Mouse (Mus musculus) hindbrain, embryonic 14.5 days (tissue): ENCODE data around the gene Fam184a. TPM values are rescaled to one million over a fixed set of nuclear protein-coding genes. Genes with fewer than 3 reads are reported as not detected.

Experiments
- ATAC-seq: fragments of 200-750 bp; cut with Nextera tagmentation; 2 replicates; pipeline ENCODE4 v1.8.0; 2017; ENCODE audit warnings: moderate number of reproducible peaks, mild to moderate bottlenecking, moderate TSS enrichment, moderate library complexity; ENCODE audit not compliant: low FRiP score
- DNase-seq: peaks from one replicate; pipeline ENCODE4 v3.0.0-alpha.2; 2015; ENCODE audit warnings: low spot score
- H3K27ac ChIP-seq: fragments of 300-500 bp; sonication (generic); 2 replicates; pipeline ENCODE4 v1.5.1; 2014; ENCODE audit warnings: mild to moderate bottlenecking, moderate library complexity
- H3K27me3 ChIP-seq: fragments of 300-500 bp; sonication (generic); 2 replicates; pipeline ENCODE4 v1.6.1; 2014; ENCODE audit warnings: mild to moderate bottlenecking, low read length, mixed read lengths; ENCODE audit not compliant: control insufficient read depth, insufficient read depth
- H3K36me3 ChIP-seq: fragments of 300-500 bp; sonication (generic); replicated peaks from 2 replicates; pipeline ENCODE4 v1.6.1; 2014; ENCODE audit not compliant: control insufficient read depth, insufficient read depth
- H3K4me1 ChIP-seq: fragments of 300-500 bp; sonication (generic); replicated peaks from 2 replicates; pipeline ENCODE4 v1.6.1; 2014; ENCODE audit warnings: antibody characterized with exemption, low read length, mixed read lengths; ENCODE audit not compliant: control insufficient read depth, insufficient read depth
- H3K4me2 ChIP-seq: fragments of 300-500 bp; sonication (generic); replicated peaks from 2 replicates; pipeline ENCODE4 v1.6.1; 2014; ENCODE audit warnings: mild to moderate bottlenecking, moderate library complexity
- H3K4me3 ChIP-seq: fragments of 300-500 bp; sonication (generic); replicated peaks from 2 replicates; pipeline ENCODE4 v1.5.1; 2014; ENCODE audit warnings: mild to moderate bottlenecking, low read length
- H3K9ac ChIP-seq: fragments of 300-500 bp; sonication (generic); 2 replicates; pipeline ENCODE4 v1.6.1; 2014
- H3K9me3 ChIP-seq: fragments of 300-500 bp; sonication (generic); 2 replicates; pipeline ENCODE4 v1.6.1; 2016; ENCODE audit warnings: low read length; ENCODE audit not compliant: control insufficient read depth
- WGBS: fragments of 180-500 bp; shearing (Covaris S2); extraction: QIAGEN DNeasy Blood & Tissue Kit; methylation state at CpG from one replicate; pipeline ENCODE4 v1.1.7; 2014; 5-methylcytosine and 5-hydroxymethylcytosine counted together
- polyA plus RNA-seq: library from polyadenylated mRNA; unstranded; fragments of >200 nt; fragmentation: Nextera tagmentation; extraction: Ambion mirVana; gene quantifications from 2 replicates; pipeline ENCODE4 v1.2.1, GENCODE M21; 2014

Fam184a gene
- polyA plus RNA-seq, 1 experiment from 2014 or later, result 15.7 TPM

DNA sequence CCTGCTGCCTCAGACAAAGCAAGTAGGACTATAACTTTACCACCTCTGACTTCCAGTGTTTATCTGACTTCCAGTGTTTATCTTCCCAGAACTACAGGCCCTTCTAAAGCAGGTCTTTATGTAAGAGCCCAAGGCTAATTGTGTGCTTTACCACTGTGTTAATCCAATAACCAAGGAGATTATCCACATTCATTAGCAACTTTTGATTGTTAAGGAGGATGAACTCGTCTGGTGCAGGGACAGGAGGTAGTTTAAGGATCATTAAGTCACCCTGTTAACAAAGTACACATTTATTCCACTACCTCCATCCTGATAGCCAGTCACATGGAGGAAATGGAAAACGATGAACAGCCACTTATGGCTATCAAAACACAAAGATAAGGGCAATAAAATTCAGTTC lies 25.6 kb downstream of the Fam184a start:
- 64% methylated on average over 2 of the region's 2 CpGs for WGBS

GRCm38 (mm10) chr10:53704516-53704915 lies 46.4 kb downstream of the Fam184a start:
- Histone ChIP-seq H3K27ac (no peak overlapping the region), H3K4me2 (no peak overlapping the region), H3K4me3 (no peak overlapping the region), H3K27me3 (no peaks in the 10 kb centered on the region), H3K9me3 (no peaks in the 10 kb centered on the region; the same call in 1 of the 2 replicates), H3K9ac (no peak overlapping the region), H3K36me3 (no peaks in the 10 kb centered on the region), H3K4me1 (no peaks in the 10 kb centered on the region)
- ATAC-seq, result no peak
- WGBS, result 93% methylated on average over 9 of the region's 9 CpGs
- no peak for DNase-seq

More for the DNA sequence above, 25.6 kb downstream of the Fam184a start:
- Histone ChIP-seq H3K27me3 (no peaks in the 10 kb centered on the region), H3K36me3 (no peaks in the 10 kb centered on the region), H3K4me1 (no peaks in the 10 kb centered on the region), H3K27ac (no peak overlapping the region), H3K9me3 (0 out of 2 replicates have a peak, but pooled peaks cover 4% of the 10 kb centered on the region), H3K4me3 (no peak overlapping the region), H3K4me2 (no peak overlapping the region), H3K9ac (no peak overlapping the region)
- DNase-seq (no peak), ATAC-seq (no peak)

DNA sequence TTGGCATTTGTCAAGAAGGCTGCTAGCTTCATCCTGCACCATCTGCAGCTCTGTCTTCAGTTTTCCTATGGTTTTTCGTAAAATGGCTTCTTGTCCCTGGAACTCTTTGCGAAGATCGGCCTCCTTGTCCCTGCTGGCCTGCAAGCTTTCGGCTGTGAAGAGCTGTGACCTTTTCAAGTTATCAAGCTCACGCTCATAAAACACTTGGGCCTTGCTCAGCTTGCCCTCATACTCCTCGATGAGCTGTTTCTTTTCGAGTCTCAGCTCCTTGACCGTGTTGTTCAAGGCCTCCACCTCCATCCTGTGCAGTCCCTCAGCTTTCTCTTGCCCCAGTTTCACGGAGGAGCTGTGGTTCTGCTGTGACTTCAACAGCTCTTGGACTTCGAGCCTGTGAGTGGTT lies 52.4 kb downstream of the Fam184a start:
- Histone ChIP-seq H3K9me3 (no peaks in the 10 kb centered on the region; the same call in 1 of the 2 replicates), H3K4me1 (no peaks in the 10 kb centered on the region), H3K27ac (no peak overlapping the region), H3K9ac (no peak overlapping the region), H3K27me3 (no peaks in the 10 kb centered on the region), H3K4me2 (no peak overlapping the region), H3K4me3 (no peak overlapping the region), H3K36me3 (no peaks in the 10 kb centered on the region)
- 96% methylated on average over 10 of the region's 10 CpGs for WGBS
- ATAC-seq (no peak), DNase-seq (no peak)

DNA sequence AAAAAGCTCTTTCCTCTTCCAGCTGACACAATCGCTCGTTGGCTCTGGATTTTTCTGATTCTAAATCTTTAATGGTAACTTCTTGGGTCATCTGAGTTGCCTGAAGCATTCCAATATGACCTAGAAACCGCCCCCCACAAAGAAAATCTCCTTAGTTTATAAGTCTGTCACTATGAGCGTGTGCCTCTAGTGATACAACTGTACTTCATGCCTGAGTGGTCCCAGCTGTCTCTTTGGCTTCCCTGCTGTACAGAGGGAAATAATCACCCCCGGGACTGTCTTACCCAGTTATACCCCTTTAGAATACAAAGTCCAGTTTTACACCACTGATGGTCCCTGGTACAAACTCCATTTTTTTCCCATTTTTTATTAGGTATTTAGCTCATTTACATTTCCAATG lies 56.2 kb downstream of the Fam184a start:
- no peak for ATAC-seq
- no peaks in the 10 kb centered on the region for H3K4me1 ChIP-seq
- WGBS, result 83% methylated on average over 5 of the region's 5 CpGs
- no peaks in the 10 kb centered on the region for H3K9me3 ChIP-seq
- no peak overlapping the region for H3K27ac ChIP-seq
- H3K4me2 ChIP-seq, result no peak overlapping the region
- H3K4me3 ChIP-seq, result no peak overlapping the region
- no peaks in the 10 kb centered on the region for H3K36me3 ChIP-seq
- H3K27me3 ChIP-seq, result no peaks in the 10 kb centered on the region
- no peak for DNase-seq
- no peak overlapping the region for H3K9ac ChIP-seq

DNA sequence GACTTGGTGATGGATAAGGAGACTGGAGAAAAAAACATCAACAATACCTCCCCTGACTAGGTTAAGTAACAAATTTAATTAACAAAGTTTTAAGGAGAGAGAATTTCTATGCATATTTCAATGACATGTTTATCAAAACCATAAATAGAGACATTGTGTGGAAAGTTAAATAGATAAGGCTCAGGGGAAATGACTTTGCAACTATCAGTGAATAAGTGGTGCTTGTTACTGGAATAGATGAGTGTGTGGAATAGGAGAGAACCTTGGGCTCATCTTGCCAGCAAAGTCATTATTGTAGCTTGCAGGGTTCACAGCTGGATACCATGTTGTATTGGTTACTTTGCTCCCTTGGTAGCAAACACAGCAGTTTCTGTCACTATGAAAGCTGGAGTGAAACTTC lies 59.7 kb downstream of the Fam184a start:
- Histone ChIP-seq H3K4me3 (no peak overlapping the region), H3K9ac (no peak overlapping the region), H3K27ac (no peak overlapping the region), H3K4me2 (no peak overlapping the region), H3K9me3 (no peaks in the 10 kb centered on the region), H3K4me1 (0 out of 2 replicates have a peak, but pooled peaks cover 6% of the 10 kb centered on the region), H3K27me3 (no peaks in the 10 kb centered on the region), H3K36me3 (no peaks in the 10 kb centered on the region)
- ATAC-seq (no peak), DNase-seq (no peak)

GRCm38 (mm10) chr10:53688952-53689584 lies 61.9 kb downstream of the Fam184a start:
- Histone ChIP-seq H3K9me3 (no peaks in the 10 kb centered on the region), H3K36me3 (no peaks in the 10 kb centered on the region), H3K9ac (no peak overlapping the region), H3K27me3 (no peaks in the 10 kb centered on the region), H3K4me1 (0 out of 2 replicates have a peak, but pooled peaks cover 6% of the 10 kb centered on the region), H3K4me2 (no peak overlapping the region), H3K4me3 (no peak overlapping the region), H3K27ac (no peak overlapping the region)
- 77% methylated on average over 4 of the region's 4 CpGs for WGBS
- ATAC-seq (no peak), DNase-seq (no peak)

DNA sequence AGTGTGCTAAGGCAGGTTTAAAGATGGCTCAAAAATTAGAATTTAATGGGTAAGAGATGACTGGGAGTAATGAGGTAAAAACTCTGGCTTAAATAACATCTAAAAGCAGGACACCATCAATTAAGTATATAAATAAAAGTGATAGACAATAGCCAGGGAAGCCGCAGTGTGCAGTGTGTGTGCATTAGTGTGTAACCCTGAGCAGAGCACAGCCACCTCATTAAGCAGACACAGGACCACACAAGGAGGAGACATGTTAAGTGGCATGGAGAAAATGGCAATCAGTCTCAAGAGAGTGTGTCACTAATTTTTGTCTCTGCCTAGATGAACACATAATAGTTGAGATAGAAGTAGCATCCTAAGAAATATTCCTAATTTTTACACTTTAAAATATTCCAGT lies 62.4 kb downstream of the Fam184a start:
- Histone ChIP-seq H3K4me2 (no peak overlapping the region), H3K9me3 (no peaks in the 10 kb centered on the region), H3K9ac (no peak overlapping the region), H3K4me1 (0 out of 2 replicates have a peak, but pooled peaks cover 6% of the 10 kb centered on the region), H3K36me3 (no peaks in the 10 kb centered on the region), H3K27ac (no peak overlapping the region), H3K4me3 (no peak overlapping the region), H3K27me3 (no peaks in the 10 kb centered on the region)
- 51% methylated on average over 1 of the region's 1 CpGs for WGBS
- ATAC-seq (no peak), DNase-seq (no peak)

DNA sequence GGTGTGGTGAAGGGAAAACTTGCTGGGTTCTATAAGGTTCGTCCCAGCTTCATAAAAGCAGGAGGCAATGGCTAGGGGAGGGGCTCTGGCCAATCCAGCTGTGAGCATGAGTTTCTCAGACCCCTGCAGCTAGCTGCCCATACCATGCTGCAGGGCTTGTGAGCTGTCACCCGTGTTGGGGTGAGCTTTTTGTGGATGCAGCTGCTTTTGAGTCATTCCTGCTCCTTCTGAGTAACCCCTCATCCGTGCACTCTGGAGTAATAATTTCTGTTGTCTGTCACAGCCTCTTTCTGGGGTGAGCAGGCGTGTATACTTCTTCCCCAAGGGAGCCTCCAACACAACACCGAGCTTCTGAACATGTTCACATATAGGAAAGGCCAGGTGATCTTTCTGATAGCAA lies 63.0 kb downstream of the Fam184a start:
- no peaks in the 10 kb centered on the region for H3K36me3 ChIP-seq
- DNase-seq (no peak), ATAC-seq (no peak)
- H3K27me3 ChIP-seq, result no peaks in the 10 kb centered on the region
- 58% methylated on average over 5 of the region's 5 CpGs for WGBS
- H3K4me1 ChIP-seq, result 0 out of 2 replicates have a peak, but pooled peaks cover 6% of the 10 kb centered on the region
- H3K27ac ChIP-seq, result no peak overlapping the region
- no peak overlapping the region for H3K9ac ChIP-seq
- no peaks in the 10 kb centered on the region for H3K9me3 ChIP-seq
- no peak overlapping the region for H3K4me2 ChIP-seq
- no peak overlapping the region for H3K4me3 ChIP-seq

DNA sequence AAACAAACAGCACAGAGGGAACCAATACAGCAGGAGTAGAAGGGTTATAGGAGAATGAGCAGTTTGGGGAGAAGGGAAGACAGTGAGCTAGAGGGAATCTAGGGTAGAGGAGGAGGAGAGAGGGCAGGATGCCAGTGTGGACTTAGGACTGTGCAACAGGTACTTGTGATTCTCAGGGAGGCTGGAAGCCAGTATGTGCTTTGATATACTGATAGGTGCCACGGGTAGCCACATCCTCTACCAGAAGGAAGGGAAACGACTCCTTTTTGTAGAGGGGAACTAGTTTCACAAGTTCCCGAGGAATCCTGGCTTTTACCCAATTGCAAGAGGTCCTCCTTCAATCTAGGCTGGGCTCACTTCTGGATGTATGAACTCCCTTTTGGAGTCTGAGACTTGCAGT lies 65.1 kb downstream of the Fam184a start:
- H3K27ac ChIP-seq, result no peak overlapping the region
- H3K27me3 ChIP-seq, result no peaks in the 10 kb centered on the region
- no peak overlapping the region for H3K4me3 ChIP-seq
- ATAC-seq (no peak), DNase-seq (no peak)
- WGBS, result 83% methylated on average over 3 of the region's 3 CpGs
- H3K4me1 ChIP-seq, result 0 out of 2 replicates have a peak, but pooled peaks cover 6% of the 10 kb centered on the region
- H3K4me2 ChIP-seq, result no peak overlapping the region
- no peaks in the 10 kb centered on the region for H3K9me3 ChIP-seq
- no peak overlapping the region for H3K9ac ChIP-seq
- H3K36me3 ChIP-seq, result 0 out of 2 replicates have a peak, but pooled peaks cover 6% of the 10 kb centered on the region

DNA sequence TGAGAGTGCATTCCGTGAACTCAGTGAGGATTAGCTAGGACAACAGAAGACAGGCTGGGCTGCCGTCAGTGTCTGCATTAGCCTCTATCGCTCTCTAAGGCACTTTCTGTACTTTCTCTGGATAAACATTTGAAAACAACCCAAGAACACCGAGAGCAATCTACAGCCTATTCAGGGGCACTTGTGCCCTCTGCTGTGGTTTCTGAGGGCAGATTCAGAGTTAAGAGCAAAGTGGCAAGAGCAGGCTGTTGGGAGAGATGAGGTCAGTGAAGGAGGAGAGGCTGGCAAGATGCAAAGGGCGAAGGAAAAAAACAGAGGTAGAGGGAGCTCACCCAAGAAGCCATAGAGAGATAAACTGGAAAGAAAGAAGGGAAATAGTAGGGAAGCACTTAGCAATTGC lies 67.7 kb downstream of the Fam184a start:
- H3K27me3 ChIP-seq, result no peaks in the 10 kb centered on the region
- 78% methylated on average over 5 of the region's 5 CpGs for WGBS
- no peak overlapping the region for H3K9ac ChIP-seq
- 0 out of 2 replicates have a peak, but pooled peaks cover 6% of the 10 kb centered on the region for H3K36me3 ChIP-seq
- no peak overlapping the region for H3K4me2 ChIP-seq
- H3K27ac ChIP-seq, result no peak overlapping the region
- no peaks in the 10 kb centered on the region for H3K9me3 ChIP-seq
- ATAC-seq (no peak), DNase-seq (no peak)
- H3K4me1 ChIP-seq, result no peaks in the 10 kb centered on the region
- H3K4me3 ChIP-seq, result no peak overlapping the region
